Mouse (Mus musculus) kidney, postnatal 36 days (tissue): ENCODE measurements around the gene Dctn2.

Source experiments
- DNase-seq, 2 experiments: peaks; one replicate each; pipeline ENCODE4 v3.0.0; 2021 to 2022; ENCODE audit warnings: mixed read lengths in 2 of 2

Gene Dctn2

GRCm38 (mm10) chr10:127317277-127317676 is 51.1 kb downstream of the Dctn2 start:
- DNase-seq = no peak

DNA sequence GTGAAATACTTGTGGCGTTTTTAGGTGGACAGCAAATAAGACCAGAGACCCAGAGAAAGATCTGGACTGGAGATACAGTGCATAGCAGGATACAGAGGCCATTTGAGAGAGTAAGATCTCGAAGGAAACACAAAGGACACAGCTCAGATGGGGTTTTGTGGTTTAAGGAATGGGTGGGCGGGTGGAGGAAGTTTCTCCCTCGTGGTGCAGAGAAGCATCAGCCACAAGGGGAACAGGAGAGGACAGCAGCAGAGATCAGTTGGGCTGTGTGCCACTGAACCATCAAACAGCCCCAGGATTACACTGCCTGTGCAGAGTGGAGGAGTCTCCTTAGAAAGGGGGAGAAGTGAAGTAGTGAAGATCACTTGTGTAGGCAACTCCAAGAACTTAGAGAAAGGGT is 51.8 kb downstream of the Dctn2 start:
- DNase-seq = no peak

GRCm38 (mm10) chr10:127319969-127320368 is 53.8 kb downstream of the Dctn2 start:
- no peak for DNase-seq

DNA sequence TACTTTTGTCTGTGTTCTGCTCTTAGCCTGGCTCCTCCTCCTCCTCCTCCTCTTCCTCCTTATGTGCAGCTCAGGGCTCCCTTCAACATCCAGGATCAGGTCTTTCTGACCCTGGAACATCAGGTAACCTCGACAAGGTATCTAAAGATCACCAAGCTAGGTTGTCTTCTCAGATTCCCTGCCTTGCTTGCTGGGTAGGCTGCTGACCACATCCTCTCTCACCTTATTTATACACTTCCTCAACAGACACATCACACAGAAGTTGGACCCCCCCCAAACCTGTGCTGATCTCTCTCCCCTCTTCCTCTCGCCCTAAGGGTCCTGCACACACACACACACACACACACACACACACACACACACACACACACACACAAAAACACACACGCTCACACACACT is 55.5 kb downstream of the Dctn2 start, which contains the start of gene Arhgap9:
Gene Arhgap9 (plus strand): TSS at position 344 of the 400 bp plus-strand sequence.
- no peak for DNase-seq

DNA sequence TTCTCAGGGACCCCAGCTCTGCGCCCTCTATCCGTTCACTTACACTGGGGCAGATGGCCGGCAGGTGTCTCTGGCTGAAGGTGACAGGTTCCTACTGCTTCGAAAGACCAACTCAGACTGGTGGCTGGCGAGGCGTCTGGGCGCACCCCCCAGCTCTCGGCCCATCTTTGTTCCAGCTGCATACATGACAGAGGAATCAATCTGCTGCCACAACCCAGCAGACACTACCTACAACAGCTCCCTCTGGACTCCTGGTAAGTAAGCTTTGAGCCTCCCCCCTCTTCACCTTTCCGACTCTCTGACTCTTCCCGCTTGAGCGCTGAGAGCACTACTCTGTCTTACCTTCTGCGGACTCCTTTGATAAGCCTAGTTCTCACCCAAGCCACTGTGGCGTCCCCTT is 56.0 kb downstream of the Dctn2 start:
- DNase-seq = no peak

DNA sequence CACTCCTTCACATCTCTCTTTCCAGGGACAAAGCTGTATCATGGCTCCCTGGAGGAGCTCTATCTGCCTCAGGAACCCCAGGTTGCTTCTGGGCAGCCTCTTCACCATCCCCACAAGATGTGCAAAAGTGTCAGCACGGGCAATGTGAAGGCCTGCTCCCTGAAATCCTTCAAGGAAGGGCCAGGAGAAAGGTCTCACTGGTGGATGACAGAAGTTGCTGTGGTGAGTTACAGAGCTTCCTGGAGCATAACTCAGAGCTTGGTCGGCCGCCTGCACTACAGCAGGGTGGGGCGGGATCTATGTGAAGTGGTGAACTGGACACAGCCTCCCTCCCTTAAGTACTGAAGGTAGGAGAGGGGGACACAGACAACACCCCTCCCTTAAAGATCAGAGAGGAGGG is 56.5 kb downstream of the Dctn2 start:
- no peak for DNase-seq

DNA sequence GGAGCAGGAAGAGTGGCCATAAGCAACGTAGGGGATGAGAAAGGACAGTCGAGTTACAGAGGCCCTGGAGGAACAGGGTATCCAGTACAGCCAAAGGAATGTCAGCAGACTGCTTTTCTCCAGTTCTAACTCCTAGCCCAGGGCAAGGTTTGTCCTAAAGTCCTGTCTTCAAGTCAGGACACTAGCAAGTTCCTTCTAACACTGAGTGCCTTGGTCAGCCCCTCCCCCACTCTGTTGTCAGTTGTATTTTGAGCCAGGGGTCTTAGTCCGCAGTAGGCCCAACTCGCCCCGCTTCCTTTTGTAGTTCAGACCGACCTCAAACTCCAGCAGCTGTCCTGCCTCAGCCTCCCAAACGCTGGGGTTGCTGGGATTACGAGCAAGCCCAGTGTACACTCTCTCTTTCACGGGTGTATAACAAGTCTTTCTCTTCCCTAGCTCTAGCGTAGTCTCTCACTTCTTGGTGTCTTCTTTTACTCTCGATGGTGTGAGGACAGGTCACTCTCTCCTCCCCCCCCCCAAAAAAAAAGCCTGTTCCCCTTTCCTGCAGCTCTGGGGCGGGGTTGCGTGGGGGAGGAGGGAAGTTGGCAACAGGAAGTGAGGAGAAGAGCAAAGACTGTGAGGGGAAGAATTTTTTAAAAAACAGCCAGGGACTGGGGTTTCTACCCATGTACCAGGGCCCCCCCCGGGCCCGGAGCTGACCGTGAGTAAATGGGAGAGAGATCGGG is 57.1 kb downstream of the Dctn2 start:
- DNase-seq = peak in 1 of 2 experiments; percentile 32

GRCm38 (mm10) chr10:127324495-127324894 is 58.3 kb downstream of the Dctn2 start:
- DNase-seq = peak; percentile 58 to 76

GRCm38 (mm10) chr10:127325454-127326016 is 59.4 kb downstream of the Dctn2 start:
- no peak for DNase-seq

DNA sequence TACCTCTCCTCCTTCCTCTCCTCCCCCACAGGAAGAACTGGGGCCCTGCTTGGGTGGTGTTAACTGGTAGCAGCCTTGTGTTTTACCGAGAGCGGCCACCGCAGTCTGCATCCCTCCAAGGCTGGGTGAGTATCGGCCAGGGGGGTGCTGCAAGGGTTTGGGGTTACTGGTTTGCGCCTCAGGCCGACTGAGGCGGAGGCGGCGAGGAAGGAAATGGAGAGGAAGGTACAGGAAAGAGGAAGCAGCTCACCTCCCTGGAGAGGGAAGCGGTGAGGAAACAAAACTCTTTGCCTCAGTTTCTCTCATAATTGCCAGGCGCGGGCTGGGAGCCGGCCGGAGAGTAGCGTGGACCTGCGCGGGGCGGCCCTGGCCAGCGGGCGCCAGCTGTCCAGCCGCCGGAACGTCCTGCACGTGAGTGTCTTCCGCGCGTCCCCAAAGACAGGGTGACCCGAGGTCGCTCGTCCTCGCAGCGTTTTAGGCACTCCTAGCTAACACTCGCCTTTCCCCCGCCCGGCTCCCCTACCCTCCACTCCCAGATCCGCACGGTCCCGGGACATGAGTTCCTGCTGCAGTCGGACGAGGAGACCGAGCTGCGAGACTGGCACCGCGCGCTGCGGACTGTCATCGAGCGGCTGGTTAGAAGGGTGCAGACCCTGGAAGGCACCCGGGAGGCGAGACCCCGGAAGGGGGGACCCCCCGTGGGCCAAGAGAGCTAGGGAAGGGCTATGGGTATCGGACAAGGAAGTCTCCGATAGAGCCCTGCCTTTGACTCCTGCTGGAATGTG is 60.0 kb downstream of the Dctn2 start:
- peak in 1 of 2 experiments; percentile 57 for DNase-seq

GRCm38 (mm10) chr10:127326828-127327227 is 60.7 kb downstream of the Dctn2 start:
- DNase-seq = peak in 1 of 2 experiments; percentile 58

DNA sequence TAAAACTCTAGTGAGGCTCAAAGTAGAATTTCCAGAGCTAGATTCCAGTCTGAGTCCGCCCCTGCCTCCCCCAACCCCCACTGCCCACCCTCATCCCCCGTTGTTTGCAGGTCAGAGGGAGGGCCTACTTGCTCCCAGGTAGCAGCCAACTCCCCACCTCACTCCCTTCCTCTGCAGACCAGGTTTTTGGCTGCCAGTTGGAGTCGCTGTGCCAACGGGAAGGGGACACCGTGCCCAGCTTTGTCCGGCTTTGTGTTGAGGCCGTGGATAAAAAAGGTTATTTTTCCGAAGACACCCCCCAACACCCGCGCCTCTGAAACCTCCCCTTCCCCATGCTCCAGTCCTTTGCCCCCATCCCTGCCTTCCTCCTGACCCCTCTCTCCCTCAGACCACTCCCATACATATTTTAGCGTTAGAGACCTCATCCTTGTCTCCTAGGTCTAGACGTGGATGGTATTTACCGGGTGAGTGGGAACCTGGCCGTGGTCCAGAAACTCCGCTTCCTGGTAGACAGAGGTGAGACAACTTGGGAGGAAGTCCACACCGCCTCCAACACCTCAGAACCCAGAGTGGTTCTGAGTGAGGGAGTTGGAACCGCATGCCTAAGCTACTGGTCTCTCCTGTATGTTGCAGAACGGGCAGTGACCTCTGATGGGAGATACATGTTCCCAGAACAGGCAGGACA is 61.4 kb downstream of the Dctn2 start:
- DNase-seq = no peak

DNA sequence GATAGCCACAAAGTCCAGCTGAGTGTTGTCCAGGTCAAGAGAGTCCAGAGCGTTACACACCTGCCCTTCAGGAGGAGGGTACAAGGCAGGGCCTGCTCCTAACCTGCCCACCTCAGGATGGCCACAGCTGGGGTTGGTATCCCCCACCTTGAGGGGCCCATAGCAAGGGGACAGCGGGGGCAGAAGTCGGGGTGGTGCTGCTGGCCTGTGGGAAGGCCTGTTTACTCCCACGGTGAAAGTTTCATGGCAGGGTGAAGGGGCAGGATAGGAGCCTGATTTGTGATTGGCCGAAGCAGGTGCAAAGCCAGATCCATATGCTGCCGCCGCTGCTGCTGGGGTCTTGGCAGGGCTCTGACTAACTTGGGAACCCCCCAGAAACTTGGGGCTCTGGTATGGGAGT is 64.0 kb downstream of the Dctn2 start:
- no peak for DNase-seq
